Mouse (Mus musculus) gastrocnemius, adult 8-10 months (tissue): ENCODE results near the gene Nck1. TPM values are rescaled to one million over a fixed set of nuclear protein-coding genes. Genes with fewer than 3 reads are reported as not detected.

Source experiments
- DNase-seq, 2 experiments: peaks; one replicate each; pipeline ENCODE4 v3.0.0; 2022; ENCODE audit warnings: low spot score in 2 of 2
- total RNA-seq, 4 experiments: library from RNA; stranded (reverse); gene quantifications; 2 replicates each; pipeline ENCODE4 v1.2.4; 2022

Nck1 gene
- total RNA-seq, 4 experiments from 2014 or later, result 22.9 to 29.0 (median 26.6) TPM

DNA sequence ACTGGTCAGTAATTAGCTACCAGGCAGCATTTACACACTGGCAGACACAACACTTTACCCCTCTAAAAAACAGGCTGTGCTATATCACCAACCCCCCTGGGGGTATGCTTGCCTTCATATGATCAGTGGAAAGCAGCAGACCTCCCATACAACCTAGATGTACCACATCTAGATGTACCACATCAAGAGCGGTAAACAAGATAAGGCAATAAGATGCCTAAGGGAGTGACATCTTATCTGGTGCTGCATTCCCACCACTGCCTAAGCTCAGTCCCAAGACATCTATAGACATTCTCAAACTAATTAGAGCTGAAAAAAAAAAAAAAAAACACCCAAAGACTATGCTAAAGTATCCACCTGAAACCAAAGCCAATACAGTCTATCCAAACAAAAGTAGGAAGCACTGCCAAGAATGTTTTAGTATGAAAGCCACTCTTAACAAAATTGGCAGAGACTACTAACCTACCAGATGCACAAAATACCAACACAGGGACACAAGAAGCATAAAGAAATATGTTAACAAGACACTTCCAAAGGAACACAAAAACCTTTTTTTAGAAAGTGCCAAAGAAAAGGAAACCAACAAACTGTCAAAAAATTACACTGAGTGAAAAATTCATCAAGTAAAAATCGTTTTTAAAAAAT, 10.2 kb downstream of the Nck1 start:
- no peak for DNase-seq

DNA sequence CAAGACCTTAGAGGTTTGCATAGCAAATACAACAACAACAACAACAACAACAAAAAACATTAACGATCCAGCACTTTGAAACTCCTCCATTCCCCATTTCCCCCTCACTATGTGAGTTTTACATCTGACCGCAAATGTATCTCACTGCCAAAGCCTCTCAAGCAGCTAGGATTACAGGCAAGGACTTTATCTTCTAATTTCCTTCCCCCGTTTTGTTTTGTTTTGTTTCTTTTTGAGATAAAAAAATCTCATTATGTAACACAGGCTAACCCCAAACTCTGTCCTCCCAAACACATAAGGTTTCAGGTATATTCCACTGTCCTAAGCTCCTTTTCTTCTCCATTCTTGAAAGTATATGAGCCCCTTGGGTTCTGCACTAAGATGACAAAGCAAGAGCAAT, 11.2 kb downstream of the Nck1 start:
- no peak for DNase-seq

DNA sequence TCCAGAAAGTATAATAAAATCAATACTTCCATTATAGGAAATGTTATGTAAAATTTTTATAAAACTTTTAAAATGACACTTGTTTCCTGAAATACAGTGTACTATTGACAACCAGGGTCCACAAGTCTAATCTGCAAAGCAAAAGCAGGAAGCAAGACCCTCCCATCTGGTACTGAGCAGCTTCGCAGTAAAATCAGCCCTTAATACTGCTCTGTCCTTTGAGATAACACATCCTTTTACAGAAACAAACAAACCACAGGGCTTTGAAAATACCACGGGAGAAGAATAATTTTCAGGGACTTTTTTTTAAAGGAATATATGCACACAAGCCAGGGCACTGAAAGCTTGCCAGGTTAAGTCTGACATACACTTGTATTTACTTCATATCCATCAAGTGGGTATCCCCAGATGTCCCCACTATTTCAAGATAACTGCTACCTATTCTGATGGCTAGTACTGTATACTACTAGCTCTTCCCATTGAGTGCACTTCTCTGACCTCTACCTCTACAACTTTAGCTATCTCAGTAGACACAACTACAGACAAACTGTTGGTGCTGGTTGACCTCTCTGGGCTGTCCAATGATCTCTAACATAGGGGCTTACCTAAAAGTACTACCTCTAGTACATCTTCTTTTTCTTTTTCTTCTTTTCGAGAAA, 13.0 kb downstream of the Nck1 start:
- no peak for DNase-seq

DNA sequence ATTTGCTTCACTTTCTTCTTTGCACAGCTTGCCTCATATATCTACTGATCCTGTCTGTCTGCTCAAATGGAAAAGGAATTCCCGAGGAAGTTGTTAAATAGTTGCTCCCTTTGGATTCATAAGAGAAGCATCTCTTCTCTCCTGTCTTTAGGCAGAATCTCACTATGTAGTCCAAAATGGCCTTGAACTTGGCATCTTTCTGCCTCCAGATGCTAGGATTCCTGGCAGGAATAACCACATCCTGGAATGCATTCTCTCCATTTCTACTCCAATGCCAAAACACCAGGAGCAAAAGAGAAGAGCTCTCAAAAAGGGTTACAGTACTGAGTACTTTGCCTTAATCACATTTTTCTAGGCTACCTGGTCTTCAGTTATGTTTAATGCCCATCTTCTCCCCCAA, 14.6 kb downstream of the Nck1 start:
- no peak for DNase-seq

DNA sequence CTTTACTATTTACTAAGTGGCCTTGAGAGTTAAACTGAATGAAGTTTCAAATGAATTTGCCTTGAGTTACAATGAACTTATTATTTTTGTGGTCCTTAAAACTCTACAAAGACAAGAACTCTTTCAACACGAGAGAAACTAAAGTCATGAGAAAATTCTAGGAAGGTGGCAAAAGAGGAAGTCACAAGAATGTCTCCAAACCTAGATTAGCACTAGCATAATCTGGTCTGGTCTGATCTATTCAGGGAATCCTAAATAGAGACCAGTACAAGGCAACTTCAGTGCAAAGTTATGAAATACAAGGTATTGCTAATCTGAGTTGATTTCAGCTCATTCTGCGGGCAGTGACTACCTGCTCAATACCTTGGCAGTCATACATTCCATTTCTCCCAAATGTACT, 20.7 kb downstream of the Nck1 start:
- DNase-seq, result no peak

DNA sequence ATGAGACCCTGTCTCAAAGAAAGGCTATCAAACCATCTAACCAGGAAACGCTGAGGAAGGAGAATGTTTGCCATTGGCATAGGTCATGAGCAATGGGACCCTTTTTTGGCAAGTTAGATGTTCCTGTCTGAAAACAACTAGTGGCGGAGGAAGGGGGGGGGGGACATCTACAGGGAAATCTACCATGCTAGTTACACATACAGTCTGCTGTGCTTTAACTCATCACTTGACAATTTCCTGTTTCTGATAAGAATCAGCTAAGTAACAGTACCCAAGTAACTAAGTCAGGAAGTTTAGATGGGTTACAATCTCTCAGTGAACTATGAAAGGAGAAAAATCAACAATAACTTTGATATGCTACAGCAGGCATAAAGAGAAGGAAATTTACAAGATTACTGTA, 23.9 kb downstream of the Nck1 start:
- DNase-seq, result no peak

DNA sequence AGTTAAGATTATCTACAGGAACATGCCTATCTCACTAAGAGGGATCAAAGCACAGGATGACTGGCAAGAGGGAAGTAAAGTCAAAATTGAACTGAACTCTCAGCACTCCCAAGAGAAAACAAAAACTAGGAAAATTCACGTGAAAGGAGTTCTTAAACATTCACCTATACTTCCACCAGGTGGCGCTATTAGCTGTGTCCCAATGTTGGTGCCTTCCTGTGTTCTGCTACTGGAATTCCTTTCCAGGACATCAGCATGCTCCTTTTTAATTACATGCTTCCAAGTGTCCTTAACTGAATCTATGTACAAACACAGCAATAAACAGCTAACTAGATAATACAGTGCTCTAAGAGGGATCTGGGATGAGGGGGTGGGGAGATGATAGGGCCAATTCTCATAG, 25.3 kb downstream of the Nck1 start:
- peak; percentile 4 to 13 for DNase-seq

DNA sequence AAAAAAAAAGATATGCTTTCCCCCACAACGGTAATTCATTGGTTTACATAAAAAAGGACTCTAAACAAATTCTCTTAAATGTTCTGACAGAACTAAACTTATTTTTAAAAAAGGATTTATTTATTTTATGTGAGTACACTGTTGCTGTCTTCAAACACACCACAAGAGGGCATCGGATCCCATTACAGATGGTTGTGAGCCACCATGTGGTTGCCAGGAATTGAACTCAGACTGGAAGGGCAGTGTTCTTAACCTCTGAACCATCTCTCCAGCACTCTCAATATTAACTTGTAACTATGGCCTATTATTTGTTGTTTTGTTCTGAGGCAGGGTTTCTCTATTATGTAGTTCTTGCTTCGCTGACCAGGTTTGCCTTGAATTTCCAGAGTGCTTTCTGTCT, 25.9 kb downstream of the Nck1 start:
- no peak for DNase-seq

DNA sequence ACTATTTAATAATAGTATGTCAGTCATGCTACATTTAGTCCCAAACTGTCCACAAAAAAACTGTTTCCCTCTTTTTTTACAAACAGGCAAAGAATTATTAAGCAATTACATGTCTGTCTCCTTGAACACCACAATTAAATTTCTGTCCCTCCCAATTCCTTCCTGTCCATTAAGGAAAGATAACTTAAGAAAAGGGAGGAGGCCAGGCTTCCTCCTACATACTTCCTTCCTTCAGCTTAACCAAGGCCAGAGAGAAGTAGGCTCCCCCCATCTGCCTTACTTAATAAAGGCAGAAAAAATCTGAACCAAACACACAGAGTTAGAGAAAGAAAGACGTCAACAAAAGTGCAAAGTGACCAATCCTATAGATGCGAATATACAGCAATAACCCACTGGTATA, 38.4 kb downstream of the Nck1 start:
- DNase-seq, result no peak

DNA sequence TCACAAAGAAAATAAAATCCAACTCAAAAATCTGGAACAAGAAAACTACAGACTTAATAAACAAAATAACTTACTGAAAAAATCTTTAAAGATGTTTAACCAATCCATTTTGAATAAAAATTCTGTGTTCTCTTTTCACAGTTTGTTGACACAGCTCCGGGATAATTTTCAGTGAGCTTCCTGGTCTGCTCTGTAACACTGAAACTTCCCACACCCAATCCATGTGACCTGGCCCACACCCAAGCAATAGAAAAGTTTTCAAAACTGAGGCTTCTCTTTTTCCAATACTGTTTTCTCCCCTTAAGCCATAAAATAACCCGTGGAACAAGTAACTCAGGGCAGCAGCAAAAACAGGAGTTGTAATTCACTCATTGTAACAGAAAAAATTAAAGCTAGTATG, 39.3 kb downstream of the Nck1 start:
- DNase-seq, result peak; percentile 48 to 52

DNA sequence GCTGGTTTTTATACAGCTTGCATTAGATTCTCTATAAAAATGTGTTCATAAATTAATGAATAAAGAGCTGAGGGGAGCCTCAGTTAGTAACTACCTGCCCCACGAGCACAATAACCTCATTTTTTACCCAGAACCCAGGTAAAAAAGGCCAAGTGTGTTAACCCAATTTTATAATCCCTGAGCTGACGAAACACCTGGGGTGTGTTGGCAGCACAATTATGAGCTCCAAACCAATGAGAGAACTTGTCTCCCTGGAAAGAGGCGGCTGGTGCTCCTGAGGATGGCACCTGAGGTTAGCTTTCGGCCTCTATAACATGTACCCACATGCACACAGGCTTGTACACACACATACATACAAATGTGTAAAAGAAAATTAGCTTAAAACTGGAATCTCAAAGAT, 40.4 kb downstream of the Nck1 start:
- DNase-seq, result no peak

DNA sequence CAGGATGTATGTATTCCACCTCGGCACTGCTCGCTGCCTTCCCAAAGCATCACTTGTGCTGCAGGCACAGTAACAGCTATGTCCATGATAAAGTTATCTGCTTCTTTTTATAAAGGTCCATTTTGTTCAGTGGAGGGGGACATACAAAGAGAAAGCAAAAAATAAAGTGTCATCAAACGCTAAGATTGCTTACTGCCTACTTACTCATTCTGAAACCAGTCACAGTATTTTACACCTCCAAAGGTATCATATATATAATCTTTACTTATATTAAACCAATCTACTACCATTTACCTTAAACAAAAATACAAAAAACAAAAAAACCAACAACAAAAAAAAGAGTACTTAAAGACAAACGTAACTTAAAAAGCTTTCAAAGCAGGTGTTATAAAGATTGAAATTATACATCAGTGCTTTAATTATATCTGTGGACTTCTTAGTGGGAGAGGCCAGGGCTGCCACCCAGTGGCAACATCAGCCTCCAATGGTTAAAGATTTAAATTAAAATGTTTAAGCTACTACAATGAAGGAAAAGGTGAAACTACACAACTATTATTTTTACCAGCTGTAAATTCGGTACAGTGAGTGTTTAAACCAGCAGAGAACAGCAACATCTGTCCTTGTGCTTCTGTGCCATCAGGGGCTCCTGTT, 52.2 kb downstream of the Nck1 start:
- no peak for DNase-seq

DNA sequence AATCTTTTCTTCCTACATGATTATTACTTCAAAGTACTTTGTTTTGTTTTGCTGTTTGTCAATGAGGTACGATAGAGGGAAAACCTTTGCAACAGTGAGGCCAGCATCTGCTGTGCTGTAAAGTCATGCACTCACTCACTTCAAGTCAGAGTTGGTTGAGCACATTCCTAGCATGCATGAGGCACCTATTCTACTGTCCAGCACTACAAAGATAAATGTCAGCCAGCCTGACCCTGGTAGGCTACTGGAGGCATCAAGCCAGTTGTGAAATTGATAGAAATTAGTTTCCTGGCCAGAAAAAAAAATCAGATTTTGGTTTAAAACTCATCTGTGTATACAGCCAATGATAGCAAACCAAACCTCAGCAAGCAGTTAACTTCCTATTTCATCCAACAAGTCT, 54.5 kb downstream of the Nck1 start:
- no peak for DNase-seq

DNA sequence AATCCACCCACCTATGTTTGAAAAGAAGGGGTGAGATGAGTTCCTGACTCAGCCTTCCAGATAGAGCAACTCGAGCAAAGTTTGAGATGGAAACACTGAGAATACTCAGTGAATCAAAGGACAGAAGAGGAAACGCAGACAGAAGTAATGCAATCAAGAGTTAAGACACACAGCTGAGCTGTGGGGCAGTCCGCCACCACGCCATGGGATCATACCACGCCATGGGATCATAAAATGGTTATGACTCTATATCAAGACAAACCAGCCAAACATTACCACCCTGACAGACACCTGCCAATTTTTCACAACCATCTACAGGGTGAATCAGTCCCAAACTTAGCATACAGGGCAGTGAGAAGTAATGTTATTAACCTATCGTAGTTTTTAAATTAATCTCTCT, 57.0 kb downstream of the Nck1 start:
- DNase-seq, result no peak

DNA sequence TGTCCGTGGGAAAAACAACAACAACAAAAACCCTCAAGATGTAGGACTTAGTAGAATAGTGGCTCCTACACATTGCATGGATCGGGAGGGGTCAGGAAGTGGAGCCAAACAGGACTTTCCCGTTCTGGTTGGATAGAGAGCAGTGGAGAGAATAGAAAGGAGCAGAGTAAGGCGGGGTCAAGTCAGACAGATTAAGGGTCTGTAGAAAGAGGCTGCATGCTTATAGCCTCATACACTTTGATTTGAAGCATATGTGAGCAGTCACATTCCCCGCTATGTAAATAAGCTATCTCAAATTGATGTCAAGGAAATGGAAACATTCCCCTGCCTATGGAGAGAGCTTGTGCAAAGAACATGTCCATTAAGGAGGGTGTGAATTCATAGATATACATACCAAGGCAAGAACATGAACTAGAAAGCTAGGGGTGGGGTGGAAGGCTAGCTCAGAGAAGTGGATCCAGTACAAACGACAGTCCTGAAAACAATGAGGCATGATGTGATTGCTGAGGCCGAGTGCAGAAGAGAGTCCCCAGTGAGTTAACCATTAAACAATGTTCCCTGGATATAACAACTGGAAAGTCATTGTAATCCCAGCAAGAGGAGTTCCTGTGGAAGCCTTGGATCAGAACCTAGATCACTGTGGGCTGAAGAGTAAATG, 57.7 kb downstream of the Nck1 start:
- no peak for DNase-seq

DNA sequence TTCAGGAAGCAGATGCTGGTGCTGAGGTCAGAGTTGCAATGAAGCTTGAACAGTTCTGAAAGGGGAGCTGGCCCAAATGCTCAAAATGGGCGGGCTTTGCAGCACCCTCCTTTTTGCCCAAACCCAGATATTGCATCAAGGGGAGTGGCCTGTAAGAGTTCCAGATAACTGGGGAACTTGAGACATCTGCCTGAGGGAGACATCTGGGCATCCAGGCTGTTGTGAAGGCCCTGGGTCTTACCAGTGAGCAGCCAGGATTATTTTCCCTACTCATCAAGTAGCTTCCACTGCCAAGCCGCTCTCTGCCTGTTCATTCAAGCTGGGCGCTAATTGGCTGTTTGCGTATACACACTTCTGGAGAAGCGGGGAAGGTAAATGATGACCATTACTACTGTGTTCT, 59.5 kb downstream of the Nck1 start, which contains the start of gene Il20rb:
Il20rb (minus strand) TSS at position 358 of the 400 bp plus-strand sequence.
- DNase-seq, result peak in 1 of 2 experiments; percentile 31

DNA sequence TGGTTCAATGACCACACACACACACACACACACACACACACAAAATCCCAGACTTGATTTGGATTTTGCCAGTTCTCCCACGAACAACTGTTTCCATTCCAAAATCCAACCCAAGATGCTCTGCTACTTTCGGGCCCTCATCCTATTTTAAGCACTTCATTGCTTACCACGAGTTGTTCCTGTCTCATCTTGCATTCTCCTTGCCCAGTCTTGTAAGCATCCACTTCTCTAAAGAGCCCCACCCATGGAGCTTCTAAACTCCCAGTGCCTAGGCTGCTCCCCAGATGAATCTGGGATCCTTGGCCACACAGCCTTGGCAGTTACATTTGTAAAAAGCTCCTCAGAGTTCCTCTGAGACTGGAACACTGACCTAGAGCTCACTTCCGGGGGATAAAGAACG, 62.6 kb downstream of the Nck1 start:
- no peak for DNase-seq

DNA sequence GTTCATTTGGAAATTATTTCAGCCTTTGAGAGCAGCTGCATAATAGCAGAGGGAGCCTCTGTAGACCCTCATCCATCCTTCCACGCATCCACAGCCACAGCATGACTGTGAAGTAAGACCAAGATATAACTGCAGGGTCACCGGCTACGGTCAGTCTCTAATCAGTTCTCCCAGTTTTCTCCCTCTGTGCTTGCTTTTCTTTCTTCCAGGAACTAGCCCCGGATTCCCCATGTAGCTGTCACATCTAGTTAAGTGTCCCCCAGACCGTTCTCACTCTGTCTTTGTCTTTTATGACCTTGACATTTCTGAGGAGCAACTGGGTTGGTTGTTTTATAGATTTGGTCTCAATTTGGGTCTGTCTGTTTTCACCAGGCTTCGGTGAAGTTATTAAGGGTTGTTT, 64.3 kb downstream of the Nck1 start:
- no peak for DNase-seq

DNA sequence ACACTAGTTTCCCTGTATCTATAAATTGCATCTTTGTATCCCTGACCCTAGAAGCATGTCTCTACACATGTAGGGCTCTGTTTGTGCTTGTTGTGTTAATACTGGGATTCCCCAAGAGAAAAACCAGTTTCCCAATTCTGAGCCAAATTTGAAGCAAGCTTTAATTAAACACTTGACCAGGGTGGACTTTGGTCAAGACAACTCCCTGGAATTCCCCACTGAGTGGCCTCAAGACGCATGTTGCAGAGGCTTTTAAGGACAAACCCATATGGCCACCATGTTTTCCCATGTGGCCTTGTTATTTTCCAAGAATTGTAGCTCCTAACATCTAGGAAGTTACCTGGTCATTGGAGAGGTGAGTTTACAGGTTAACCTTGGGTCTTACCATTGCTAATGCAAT, 71.9 kb downstream of the Nck1 start:
- DNase-seq, result no peak

DNA sequence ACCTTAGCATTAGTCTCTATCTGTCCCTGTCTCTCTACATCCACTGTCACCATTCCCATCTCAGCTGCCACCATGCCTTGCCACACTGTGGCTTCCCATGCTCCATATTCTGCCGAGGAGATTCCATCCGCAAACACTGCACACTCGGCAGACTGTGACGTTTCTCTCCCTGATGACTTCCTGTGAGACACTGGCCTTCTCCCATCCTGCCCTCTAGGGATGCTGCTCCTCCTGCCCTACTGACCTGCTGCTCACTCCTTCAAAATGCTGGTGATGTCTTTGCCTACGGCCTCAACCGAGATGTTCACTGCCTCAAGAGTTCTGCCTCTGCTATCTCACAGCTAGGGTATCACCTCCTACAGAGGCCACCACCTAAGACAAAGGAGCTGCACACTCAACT, 72.6 kb downstream of the Nck1 start:
- DNase-seq, result no peak

DNA sequence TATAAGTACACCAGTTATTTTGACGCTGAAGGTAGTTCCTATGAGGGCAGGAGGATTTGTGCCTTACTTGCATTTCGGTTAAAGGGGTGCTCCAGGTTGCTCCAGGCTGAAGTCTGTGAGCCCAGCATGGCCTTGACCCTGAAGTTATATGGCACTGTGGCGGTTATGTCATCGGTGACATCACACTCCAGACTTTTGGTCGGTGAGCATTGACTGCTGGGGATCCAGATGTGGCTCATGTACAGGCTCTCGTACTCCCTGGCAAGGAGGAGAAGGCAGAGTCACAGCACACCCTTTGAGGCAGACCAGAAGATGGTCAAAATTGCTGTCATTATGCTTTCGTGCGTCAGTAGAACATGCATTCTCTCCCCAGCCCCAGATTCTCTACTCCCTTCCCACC, 73.0 kb downstream of the Nck1 start:
- DNase-seq, result no peak

DNA sequence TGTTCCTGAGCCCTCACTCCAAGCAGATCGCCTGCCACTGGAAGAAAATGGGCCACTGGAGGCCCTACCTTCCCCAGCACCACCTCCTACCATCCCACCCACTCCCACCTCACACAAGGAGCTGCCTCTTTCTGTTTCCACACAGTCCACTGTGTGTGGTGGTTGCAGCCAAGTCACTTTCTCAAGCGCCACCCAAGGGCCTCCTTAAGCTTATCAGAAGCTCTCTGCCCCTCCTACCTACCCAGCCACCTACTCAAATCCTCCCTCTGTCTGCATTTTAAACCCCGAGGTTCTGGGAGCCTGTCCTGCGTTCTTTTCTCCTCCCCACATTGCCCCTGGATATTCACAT, 74.4 kb downstream of the Nck1 start:
- no peak for DNase-seq
